Mouse (Mus musculus): ENCODE results near the gene Camk1d.

DNA sequence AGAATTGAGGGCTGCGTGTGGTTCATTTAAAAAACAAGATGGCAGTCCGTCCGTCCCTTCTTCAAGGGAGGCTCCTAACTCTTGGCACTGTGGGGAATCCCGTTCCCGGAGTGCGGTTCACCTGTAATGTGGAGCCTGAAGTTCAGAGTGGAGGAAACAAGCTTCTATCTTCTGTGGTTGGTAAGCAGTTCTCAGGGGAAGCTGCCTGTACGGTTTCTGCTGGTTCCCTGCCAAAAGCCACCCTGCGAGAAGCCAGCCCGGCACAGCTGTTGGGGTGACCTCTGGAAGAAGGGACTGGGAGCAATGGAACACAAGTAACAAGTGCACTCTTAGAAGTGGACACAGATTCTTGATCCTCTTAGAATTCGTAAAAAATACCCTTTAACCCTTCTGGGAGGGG lies 416.2 kb downstream of the Camk1d start:
- TF ChIP-seq POLR2A (IDR thresholded peaks at IDR 0.05; ENCODE audit: control insufficient read depth, low read depth, low read length), result no peak
- no peak for TF ChIP-seq CTCF (IDR thresholded peaks at IDR 0.05; ENCODE audit: control insufficient read depth, insufficient read depth, insufficient replicate concordance, low read depth, low read length)

All from testis, adult 2 months (tissue).